Mouse (Mus musculus) T-helper 17 cell (primary cell): ENCODE data around the gene Cdiptos.

Source experiments
- in situ Hi-C, 2 experiments: fragments of 300-600 bp; cut with MboI, MseI; formaldehyde crosslinking; loops; 1 replicate in 1 of 2; 2 replicates in 1 of 2; pipeline ENCODE4 v1.15.1; 2025; ENCODE audit warnings: high pct_unique_total_duplicates in 2 of 2

Cdiptos gene

DNA sequence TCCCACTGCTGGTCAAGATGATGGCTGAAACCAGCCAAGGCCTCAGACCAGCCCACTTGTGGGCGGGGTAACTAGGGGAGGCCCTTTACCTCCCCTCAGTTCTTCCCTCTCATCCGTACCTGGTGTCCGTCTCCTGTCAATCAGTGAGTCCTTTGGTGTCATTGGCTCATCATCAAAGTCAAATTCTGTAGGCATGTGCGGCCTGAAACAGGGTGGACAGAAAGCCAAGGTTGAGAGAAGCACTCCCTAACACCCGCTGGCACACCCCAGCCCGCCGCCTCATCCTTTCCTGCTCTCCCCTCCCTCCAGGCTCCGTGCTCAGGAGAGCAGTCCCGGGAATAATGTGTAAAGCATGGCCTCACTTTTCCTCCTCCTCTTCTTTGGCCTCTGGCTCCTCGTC, 40.2 kb upstream of the Cdiptos start:
- in situ Hi-C loops = no loop called here

DNA sequence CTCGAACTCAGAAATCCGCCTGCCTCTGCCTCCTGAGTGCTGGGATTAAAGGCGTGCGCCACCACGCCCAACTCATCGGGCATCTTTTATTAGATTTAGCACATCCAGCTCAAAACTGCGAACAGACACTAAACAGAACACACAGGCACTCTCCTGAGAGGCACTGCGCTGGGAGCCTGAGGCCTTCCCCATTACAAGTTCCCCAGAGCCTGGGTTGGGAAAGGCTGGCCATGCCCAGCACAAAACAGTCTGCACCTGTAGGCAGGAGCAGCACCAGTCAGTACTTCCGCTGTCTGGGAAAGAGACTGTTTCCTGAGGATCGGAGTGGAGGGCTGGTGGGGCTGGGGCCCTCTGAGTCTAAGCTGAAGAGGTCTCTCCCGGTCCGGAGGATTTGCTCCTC, 39.1 kb upstream of the Cdiptos start:
- in situ Hi-C loops = no loop called here

DNA sequence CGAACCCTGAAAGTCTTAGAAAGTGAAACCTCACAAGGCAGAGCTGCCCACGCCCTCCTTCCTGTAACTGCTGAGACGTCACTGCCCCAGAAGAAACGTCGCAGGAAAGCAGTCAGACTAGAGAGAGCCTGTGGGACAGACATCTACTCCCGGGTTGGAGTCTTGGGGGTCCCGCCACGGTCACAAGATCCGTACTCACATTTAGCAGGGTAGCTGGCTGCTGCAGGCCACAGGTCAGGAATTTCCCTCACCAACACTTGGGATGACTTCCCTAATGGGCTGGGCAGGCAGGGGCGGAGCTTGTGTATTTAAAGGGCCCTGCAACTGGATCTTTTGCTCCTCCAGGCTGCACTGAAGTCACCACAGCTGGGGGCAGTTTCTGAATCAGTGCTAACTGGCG, 38.4 kb upstream of the Cdiptos start, which contains the start of gene Mvp:
Gene Mvp (minus strand): TSS at position 302 of the 400 bp plus-strand sequence.
- in situ Hi-C loops = no loop called here

DNA sequence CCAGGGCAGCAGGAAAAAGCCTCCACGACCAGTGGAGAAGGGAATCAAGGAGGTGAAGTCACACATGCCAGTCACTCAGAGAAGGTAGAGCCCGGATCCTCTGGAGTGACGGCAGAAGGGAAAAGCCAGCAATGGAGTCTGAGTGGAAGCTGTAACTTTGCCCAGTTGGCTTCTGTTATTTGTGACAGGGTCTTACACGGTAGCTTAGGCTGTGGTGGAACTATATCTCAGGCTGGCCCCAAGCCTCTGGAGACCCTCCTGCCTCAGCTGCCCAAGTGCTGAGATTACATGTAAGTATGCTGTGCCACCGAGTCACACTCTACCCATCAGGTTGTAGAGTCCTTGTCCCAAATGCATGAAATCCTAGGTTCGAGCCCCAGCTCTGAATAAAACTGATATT, 37.5 kb upstream of the Cdiptos start:
- in situ Hi-C loops = no loop called here

DNA sequence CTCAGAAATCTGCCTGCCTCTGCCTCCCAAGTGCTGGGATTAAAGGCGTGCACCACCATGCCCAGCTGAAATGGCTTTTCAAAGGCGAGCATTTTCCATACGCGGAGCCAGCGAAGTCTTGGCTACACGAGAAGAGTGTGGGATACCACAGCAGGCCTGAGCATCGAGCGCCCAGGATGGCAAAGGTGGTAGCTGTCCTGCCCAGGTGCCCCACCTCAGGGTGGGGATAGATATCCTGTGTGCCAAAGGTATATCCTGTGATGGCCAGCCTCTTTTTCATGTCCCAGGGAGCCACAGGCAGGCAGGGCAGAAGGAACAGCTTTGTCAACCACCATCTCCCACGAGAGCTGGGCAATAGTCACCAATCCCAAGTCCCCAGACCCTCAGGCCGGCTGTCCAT, 36.9 kb upstream of the Cdiptos start:
- in situ Hi-C loops = no loop called here

DNA sequence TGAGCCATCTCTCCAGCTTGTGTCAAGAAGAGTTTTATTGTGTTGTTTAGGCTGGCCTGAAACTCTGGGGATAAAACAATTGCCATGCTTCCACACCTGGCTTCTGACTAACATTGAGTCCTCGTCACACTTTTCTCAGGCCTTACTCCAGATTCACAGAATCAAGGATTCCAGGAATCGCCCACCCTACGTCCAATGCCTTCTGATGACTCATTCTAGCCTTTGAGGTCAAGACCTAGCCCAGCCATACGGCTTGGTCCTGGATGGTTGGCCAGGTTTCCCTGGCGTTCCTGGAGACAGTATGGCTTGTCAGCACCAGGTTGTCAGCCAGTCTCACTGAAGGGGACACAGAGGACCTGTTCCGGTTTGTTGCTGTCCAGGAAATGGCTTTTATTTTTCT, 36.5 kb upstream of the Cdiptos start:
- in situ Hi-C loops = no loop called here

DNA sequence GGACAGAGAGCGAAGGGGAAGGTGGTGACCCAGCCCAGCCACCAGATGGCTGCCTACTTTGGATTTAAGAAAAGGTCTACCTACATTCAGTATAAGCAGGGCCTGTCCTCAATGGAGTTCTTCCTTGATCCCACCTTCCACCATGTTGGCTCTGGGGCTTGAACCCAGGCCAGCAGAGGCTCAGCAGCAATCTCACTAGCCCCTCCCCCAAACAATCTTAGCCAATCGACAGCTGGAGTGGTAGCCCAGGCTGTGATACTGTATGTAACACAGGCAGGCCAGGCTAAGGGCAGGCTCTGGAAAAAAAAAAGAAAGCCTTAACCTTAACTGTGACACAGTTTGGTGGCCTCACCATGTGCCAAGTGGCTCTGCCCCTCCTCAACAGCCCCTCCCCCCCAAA, 35.8 kb upstream of the Cdiptos start:
- in situ Hi-C loops = no loop called here

DNA sequence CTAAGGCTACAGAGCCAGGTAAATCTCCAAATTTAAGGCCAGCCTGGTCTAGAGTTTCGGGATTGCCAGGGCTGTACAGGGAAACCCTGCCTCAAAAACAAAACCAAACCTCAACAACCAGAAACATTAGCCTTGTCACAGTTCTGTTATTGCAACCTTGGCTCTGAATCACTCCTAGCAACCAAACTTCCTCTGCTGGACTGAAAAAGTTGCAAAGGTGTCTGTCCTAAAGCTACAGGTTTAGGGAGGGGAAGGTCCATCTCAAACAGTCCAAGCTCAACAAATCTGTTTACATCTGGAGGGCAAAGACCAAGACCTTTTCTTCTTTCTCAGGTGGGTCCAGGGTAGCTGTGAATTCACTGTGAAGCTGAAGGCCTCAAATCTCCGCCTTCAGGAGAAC, 35.2 kb upstream of the Cdiptos start:
- in situ Hi-C loops = no loop called here

DNA sequence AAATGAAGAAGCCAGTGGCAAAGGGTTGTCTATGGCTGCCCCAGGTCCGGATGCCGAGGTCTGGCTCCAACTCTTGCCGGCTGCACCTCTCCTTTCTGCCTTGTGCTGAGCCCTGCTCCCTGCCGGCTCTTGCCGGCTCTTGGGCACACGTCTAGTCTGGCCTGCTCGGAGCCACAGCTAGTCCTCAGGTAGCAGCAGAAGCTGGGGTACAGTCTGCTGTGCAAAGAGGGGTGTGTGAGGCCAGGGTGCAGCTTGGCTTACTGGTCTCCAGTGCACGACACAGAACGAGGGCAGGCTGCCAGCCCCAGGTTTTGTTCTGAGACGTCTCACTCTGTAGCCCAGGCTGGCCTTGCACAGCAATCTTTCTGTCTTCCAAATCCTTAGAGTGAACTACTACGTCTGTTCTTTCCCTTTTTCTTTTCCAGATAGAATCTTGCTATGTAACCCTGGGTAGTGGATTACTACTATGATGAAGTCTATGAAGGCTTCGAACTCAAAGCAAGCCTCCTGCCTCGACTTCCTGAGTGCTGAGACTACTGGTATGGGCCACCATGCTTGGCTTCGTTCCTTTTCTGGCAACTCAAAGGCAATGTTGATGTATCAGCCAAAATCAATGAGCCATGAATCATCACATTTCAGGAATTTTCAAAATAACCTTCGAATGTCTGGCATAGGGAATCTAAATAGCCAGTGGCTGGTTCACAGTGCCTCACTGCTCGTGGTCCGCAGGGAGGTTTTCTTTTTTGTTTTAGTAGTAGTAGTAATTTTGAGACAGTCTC, 33.6 kb upstream of the Cdiptos start:
- in situ Hi-C loops = no loop called here

DNA sequence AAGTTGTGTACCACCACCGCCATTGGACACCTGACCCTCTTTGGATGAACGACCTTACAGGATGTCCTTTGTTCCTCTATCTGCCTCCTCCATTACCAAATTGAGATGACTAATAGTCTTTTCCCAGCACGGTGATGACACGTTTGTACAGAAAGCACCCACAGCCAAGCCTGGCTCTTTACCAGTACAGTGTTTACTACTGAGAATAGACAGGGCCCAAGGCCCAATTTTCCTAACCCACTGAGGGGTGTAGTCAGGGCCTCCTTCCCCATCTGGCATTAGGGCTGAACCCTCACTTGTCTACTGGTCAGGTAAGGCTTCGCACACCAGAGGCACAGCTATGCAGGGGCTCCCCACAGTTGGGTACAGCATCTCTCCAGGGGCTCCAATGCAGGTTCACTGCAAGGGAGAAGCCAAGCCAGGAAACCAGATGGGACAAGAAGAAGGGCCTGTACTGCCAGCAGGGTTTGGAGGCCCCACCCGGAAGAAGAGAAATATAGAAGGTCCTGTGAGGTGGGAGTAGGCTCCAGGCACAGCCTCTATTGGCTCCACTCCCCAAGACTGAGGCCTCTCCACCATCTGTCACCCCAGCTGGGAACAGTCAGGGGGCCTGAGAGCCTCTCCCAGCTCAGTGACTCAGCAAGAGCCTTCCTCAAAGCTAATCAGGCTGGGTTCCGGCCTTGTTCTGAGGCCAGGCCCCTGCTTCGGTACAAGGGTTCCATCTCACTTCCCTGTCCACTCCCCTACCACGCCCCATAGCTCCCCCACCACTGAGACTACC, 32.5 kb upstream of the Cdiptos start:
- in situ Hi-C loops = no loop called here

DNA sequence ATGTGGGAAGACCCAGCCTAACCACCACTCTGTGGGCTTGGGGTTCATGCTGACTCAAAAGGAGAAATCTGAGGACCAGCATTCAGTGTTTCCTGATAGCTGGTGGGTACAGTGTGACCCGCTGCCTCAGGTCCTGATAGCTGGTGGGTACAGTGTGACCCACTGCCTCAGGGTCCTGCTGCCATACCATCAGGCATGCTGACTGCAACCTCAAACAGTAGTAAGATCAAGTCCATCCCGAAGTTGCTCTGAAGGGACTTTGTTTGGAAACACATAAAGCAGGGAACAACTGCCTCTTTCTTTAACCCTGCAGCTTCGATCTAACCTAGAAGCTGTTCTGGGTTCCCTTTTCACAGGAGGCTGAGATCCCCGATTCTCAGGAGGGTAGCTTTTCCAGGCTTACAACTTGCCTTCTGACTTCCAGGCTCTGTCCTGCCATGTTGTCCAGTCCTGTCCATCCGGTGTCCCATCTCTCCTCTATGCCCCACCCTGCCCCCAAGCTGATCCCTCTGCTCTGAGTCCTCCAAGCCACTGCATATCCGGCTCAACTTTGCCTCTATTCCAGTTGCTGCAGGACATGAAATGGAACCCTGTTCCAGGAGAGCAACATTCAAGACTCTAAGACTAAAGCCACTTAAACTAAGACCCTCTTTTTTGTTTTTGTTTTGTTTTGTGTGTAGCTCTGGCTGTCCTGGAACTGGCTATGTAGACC, 31.6 kb upstream of the Cdiptos start:
- in situ Hi-C loops = no loop called here

DNA sequence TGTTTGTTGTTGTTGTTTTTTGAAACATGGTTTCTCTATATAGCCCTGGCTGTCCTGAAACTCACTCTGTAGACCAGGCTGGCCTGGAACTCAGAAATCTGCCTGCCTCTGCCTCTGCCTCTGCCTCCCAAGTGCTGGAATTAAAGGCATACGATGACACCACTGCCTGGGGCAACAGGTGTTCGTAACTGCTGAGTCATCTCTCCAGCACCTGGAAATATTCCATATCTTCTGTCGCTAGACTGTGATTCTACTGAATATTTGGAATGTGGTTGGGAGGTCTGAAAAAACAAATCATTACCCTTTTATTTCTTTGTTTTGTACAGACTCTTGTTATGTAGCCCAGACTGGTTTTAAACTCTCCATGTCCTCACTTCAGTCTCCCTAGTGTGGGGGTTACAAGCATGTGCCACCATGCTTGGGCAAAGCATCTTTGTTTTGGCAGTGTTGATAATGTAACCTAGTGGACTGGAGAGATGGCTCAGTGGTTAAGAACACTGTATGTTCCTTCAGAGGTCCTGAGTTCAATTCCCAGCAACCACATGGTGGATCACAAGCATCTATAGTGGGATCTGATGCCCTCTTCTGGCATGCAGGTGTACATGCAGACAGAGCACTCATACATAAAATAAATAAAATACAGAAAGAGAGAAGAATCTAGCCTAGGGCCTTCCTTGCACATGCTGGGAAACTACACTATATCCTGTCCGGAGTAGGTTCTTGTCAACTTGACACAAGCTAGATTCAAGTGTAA, 28.4 kb upstream of the Cdiptos start:
- in situ Hi-C loops = no loop called here

DNA sequence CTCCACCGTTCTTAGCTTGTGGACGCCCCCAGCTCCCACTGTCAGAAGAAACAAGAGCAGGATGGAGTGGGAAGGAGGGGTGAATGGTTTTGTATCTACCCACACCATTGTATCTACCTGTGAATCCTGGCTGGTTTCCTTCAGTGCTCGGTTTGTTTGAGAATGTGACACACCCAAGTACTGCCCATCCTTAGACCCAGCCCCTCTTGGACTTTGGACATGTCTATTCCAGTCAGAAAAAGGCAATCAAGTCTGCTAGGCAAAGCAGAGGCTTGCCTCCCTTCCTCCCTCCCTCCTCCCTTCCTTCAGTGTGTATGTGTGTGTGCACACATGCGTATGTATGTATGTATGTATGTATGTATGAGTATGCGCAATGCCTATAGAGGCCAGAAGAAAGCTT, 27.7 kb upstream of the Cdiptos start:
- in situ Hi-C loops = no loop called here

DNA sequence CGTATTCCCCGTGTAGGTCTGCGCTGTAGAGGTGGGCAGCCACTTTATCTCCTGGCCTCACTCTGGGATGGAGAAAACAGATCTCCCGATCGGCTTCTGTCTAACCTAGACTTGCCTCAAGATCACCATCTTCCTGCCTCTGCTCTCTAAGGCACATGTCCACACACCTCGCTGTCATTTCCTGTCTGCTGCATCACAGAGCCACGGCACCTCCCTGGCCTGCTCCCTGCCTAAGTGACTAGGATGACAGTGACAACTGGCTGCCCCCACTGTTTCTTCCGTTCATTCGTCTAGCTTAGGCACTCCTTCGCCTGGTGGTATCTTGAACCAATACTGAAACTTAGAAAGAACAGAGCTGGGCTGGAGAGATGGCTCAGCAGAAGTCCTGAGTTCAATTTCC, 23.7 kb upstream of the Cdiptos start:
- in situ Hi-C loops = no loop called here

DNA sequence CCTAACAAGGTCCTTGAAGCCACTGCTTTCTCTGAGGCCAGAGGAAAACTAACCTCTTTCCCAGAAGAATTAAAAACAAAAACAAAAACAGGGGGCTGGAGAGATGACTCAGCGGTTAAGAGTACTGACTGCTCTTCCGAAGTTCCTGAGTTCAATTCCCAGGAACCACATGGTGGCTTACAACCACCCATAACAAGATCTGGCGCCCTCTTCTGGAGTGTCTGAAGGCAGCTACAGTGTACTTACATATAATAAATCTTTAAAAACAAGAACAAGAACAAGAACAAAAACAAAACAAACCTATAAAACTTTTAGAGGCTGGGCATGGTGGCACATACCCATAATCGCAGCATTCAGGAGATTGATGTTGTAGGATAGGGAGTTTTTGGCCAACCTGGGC, 20.6 kb upstream of the Cdiptos start:
- in situ Hi-C loops = no loop called here

DNA sequence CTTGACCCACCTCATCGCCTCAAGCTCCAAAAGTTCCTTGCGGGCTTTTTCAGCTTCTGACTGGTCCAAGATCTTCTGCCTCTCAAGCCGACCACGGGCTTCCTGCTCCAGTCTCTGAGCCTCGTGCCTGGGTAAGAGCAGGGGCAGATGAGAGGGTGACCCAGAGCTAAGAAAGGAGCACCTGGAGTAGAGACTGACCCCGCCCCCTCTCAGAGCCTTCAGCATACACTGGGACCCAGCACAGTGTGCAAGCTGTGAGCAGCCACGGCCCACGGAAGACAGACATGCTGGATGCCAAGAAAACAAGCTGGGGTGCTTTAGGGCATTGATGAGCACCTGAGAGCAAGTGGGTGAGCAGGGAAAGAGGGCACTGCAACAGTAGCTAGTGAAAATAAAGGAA, 12.9 kb upstream of the Cdiptos start:
- in situ Hi-C loops = no loop called here

DNA sequence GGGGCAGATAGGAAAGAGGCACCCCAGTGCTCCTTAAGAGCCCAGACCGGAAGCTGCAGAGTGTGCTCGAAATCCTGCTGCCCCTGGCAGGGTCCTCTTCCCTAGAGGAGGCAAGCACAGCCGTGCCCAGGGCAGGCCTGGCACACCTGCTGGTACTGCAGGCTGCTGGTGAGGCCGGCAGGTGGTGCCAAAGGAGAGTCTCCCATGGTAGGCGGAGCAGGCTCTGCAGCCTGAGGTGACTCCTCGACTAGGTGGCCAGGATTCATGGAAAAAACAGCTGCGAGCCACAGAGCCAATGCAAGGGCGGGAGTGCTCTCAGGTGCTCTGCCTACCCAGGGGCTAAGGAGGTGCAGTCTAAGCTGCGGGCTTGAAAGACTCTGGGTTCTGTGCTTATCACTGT, 10.4 kb upstream of the Cdiptos start:
- in situ Hi-C loops = no loop called here

DNA sequence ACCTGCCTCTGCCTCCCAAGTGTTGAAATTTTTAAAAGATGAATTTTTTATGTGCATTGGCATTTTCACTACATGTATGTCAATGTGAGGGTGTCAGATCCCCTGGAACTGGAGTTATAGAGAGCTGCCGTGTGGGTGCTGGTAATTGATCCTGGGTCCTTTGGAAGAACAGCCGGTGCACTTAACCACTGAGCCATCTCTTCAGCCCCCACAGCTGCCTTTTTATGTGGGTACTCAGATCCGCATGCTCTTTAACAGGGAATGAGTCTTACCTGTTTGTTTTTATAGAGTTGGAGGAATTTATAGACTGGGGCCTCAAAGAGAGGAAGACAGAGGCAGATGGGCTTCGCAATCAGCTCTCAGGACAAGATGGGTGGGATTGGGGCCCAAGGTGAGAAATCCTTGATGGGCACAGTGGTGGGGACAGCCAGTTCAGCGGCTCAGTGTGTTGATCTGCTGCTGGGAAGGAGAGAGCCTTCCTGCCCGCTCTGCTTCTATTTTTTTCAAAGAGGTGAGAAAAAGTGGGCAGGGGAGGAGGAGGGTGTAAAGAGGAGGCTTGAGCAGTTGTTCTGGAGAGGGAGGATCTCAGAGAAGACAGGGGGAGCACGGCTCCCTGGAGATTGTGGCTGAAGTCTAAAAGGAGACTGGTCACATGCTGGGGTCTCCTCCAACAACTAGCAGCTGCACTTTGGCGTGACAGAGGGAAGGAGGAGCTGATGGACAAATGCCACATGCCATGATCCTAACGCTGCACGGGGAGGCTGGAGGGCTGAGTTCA, 9.0 kb upstream of the Cdiptos start:
- in situ Hi-C loops = loop anchor here in 1 of 2 experiments (5.0 kb wide), 1 partner anchor 67 kb away; no protein-coding TSS in a partner anchor

DNA sequence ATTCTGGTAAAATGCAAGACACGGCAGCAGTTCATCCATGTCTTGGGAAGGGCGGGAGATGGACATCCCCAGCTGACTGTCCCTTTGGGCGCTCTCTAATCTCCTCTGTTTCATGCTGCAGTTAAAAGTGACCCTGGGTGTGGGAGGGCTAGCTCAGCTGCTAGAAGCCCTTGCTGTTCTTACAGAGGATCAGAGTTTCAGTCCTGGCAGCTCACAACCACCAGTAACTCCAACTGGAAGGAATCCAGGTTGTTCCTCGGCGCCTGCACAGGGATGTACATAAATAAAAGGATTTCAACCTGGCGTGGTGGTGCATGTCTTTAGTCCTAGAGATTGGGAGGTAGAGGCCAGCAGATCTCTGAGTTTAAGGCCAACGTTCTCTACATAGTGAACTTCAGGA, 7.2 kb upstream of the Cdiptos start:
- in situ Hi-C loops = loop anchor here in 1 of 2 experiments (5.0 kb wide), 1 partner anchor 69 kb away; no protein-coding TSS in a partner anchor

DNA sequence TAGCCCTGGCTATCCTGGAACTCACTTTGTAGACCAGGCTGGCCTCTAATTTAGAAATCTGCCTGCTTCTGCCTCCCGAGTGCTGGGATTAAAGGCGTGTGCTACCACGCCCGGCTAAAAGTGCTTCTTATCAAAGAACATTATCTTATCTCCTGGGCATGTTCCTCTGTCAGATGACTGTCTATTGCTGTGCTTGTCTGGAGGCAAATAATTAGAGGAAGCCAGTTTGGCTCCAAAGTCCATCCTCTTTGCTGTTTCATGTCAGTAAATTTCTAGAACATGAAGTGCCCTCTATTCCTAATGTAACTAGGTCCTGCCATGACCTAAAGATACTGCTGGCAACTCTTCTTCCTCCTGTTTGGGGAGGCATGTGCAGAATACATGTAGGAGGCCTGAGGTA, 6.2 kb upstream of the Cdiptos start:
- in situ Hi-C loops = loop anchor here in 1 of 2 experiments (5.0 kb wide), 1 partner anchor 70 kb away; no protein-coding TSS in a partner anchor

DNA sequence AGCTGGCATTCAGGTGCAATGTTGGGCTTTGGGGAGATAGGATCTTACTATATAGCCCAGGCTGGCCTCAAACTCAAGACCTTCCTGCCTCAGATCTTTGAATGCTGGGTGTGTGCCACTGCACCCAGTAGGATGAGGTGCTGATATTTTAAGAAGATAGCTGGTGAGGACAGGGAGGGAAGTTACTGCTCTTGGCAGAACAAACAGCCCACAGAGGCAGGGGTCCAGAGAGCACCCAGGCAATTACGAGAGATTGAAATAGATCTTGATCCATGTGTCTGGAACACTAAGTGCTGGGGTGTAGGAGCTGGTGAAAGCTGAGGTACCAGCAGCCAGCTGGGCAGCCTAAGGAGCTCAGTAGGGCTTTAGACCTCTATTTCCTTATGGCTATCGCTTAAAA, 5.7 kb upstream of the Cdiptos start:
- in situ Hi-C loops = loop anchor here in 1 of 2 experiments (5.0 kb wide), 1 partner anchor 71 kb away; no protein-coding TSS in a partner anchor
